Mouse (Mus musculus) testis, adult 2 months (tissue): ENCODE measurements around the gene Syncrip.

Source experiments
- CTCF ChIP-seq: fragments of 200-500 bp; IDR thresholded peaks from 2 replicates; pipeline ENCODE4 v1.5.1; 2012; ENCODE audit warnings: low read depth, mild to moderate bottlenecking, inconsistent platforms, low read length, moderate library complexity; ENCODE audit not compliant: control insufficient read depth, insufficient read depth, insufficient replicate concordance
- POLR2A ChIP-seq: fragments of 200-500 bp; IDR thresholded peaks from 2 replicates; pipeline ENCODE4 v1.6.1; 2012; ENCODE audit warnings: low read depth, mild to moderate bottlenecking, inconsistent platforms, low read length, moderate library complexity; ENCODE audit not compliant: control insufficient read depth

DNA sequence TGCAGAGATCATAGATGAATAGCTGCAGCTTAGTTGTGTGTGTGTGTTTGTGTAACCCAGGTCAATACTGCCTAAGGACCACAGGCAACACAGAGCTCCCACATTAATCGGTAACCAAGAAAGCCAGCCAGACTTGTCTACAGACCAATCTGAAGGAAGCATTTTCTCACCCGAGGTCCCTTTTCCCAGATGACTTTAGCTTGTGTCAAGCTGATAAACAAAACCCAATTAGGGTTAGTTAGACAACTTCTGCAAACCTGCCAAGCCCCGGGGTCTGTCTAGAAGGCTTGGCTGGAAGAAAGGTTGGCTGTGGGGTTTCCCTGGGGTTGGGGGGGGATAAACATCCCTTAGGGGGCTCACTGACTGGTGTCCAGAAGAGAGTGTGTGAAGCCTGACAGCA is 42.4 kb upstream of the Syncrip start:
- TF ChIP-seq CTCF (no peak), POLR2A (no peak)
